9 mouse cellular contexts compared by ENCODE assay signal in genomic region chr19:16353701-16354136, GRCm38 (mm10).
DNase-seq lines count a peak whose midpoint lies in the region; ATAC-seq and TF ChIP-seq lines count a peak whose summit lies in the region.
"Had no signal": no experiment of that assay in that cellular context is flagged by ENCODE, and none has a peak within 500 bp of the region (broad histone marks: within the 10 kb centered on the region; RNA-seq: fewer than 3 reads in every experiment).

No protein-coding gene starts in this region.

- DNase-seq in kidney, postnatal 10 days, result peak; percentile 35
- DNase-seq in kidney, postnatal 4 days, result no peak
- DNase-seq in c-Kit-positive CD71-positive TER-119-negative erythroid progenitor cells, embryonic 14.5 days (ENCODE audit: low read depth), result peak; percentile 34
- DNase-seq in lung, postnatal 25 days (ENCODE audit: low spot score), result peak; percentile 45
- DNase-seq in right cerebral cortex, adult 2 months (ENCODE audit: low spot score in 2 of 2), result no peak
- no peak for DNase-seq in urinary bladder, adult 2 months (ENCODE audit: low spot score)
- DNase-seq: spleen, adult 18-20 months had no signal

- TF ChIP-seq CTCF in E14TG2a.4 (conservative IDR thresholded peaks at IDR 0.05; ENCODE audit: low read length), result peak; percentile 82

- H3K4me1 ChIP-seq in E14TG2a.4 (replicated peaks; ENCODE audit: low read depth, low read length), result no peaks in the 10 kb centered on the region
- H3K4me1 ChIP-seq in heart, embryonic 12.5 days (replicated peaks), result no peaks in the 10 kb centered on the region

- H3K4me2 ChIP-seq in heart, embryonic 12.5 days, result no peak overlapping the region

- H3K27ac ChIP-seq in heart, embryonic 12.5 days (ENCODE audit: poor library complexity, severe bottlenecking), result no peak overlapping the region

- no peaks in the 10 kb centered on the region for H3K27me3 ChIP-seq in E14TG2a.4 (ENCODE audit: insufficient read depth, low read length)
- no peaks in the 10 kb centered on the region for H3K27me3 ChIP-seq in heart, embryonic 12.5 days (replicated peaks)

- H3K9me3 ChIP-seq in E14TG2a.4 (ENCODE audit: low read length), result no peaks in the 10 kb centered on the region
- H3K9me3 ChIP-seq in heart, embryonic 12.5 days (replicated peaks), result no peaks in the 10 kb centered on the region

- H3K9ac ChIP-seq in heart, embryonic 12.5 days, result no peak overlapping the region

- no peak overlapping the region for H3K4me3 ChIP-seq in E14TG2a.4 (replicated peaks; ENCODE audit: low read length)
- H3K4me3 ChIP-seq in heart, embryonic 12.5 days, result no peak overlapping the region

- H3K36me3 ChIP-seq in E14TG2a.4 (ENCODE audit: insufficient read depth, low read length), result no peaks in the 10 kb centered on the region
- H3K36me3 ChIP-seq in heart, embryonic 12.5 days, result no peaks in the 10 kb centered on the region

- no peak for ATAC-seq in heart, embryonic 12.5 days (ENCODE audit: insufficient number of reproducible peaks, low FRiP score)

Comparison
In these comparisons a context has a peak if more than half of its experiments do, and no peak if none do; other contexts are left out.
1. DNase-seq: peak in kidney, postnatal 10 days (single experiment), c-Kit-positive CD71-positive TER-119-negative erythroid progenitor cells, embryonic 14.5 days (single experiment) and lung, postnatal 25 days (single experiment); none in kidney, postnatal 4 days (0 of 2), right cerebral cortex, adult 2 months (0 of 2) and urinary bladder, adult 2 months (single experiment).